Mouse (Mus musculus): ENCODE measurements at regions not wholly inside any gene's neighbourhood (a gene's known extent, or its start where the extent isn't known, plus 50 kb on each side); places are given as distances from the start of the nearest gene placed in this dataset.

DNA sequence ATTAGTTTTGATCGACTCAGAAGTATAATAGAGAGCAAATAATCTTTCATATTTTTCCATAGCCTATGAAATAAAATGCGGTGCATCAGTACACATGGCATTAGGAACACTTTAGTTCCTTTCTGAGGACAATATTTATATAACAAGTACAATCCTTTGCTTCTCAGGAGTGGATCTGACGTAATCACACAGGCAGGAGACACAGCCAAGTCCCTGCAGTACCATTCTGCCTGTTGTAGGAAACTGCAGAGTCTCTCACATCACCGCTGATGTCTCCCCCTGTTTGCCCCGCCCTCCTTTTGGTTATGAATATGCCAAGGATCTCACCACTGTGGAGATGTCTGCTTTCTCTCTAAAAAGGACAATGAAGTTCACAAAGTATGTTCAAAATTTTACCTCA, 131.8 kb upstream of the Spats2l start:
- no peak for DNase-seq
- intact Hi-C loops (cut with DNase I): no loop called here

DNA sequence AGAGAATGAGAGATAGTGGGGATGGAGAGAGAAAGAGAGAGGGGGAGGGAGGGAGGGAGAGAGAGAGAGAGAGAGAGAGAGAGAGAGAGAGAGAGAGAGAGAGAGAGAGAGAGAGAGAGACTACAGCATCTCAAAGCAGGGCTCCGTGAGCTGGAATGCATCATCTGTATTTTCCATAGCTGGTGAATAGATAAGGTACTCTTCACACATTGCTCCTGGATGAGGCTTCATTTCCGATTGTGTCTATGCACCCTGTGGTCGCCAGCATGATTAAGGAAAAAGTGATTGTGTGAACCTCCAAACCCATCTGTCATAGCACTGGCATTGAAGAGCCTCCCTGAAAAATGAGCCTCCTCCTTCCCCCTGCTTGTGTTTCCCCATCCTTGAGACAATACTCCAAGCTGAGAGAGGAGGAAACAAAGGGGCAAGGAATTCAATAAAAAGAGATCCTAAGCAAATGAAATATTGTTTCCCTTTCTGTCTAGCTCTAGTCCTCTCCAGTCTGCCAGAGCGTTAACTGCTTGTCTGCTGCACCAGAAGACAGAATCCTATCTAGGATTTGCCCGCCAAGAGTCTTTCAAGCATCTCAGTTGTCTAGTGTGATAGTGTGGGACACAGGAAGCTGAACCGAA, 130.4 kb upstream of the Spats2l start:
- no peak for DNase-seq
- intact Hi-C loops (cut with DNase I): no loop called here

DNA sequence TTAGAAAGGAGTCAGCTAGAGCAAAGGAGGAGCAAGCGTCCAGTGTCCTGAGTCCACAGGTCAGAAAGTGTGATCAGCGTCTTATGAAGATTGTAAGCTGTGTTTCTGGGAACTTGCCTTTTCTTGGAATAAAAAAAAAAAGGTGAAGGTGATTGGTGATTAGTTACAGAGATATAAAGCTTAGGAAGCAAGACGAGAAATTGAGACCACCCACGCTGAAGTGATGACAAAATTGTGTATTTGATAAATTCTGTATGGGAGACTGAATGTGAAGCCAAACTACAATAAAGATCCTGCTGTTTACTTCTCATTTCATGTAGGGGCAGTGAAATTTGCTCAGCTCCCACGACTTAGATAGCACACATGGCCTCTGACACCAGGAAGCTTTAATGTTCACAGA, 109.0 kb upstream of the Spats2l start:
- intact Hi-C loops (cut with DNase I): no loop called here
- no peak for DNase-seq

DNA sequence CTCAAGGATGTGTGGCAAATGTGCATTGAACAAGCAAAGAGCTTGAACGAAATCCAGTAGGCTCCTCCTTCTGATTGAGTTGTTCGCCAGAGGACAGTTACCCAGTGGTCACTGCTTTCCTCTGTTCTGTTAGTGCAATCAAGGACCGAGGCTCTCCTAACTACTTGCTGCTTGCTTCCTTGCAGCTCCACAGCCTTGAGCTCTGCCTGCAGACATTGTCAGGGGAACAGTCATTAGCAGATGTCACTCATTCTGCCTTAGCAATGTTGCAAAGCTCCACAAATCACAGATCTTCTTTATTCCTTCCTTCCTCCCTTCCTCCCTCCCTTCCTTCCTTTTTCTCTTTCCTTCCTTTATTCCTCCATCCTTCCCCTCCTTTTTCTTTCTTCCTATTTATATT, 108.2 kb upstream of the Spats2l start:
- no peak for DNase-seq
- intact Hi-C loops (cut with DNase I): no loop called here

DNA sequence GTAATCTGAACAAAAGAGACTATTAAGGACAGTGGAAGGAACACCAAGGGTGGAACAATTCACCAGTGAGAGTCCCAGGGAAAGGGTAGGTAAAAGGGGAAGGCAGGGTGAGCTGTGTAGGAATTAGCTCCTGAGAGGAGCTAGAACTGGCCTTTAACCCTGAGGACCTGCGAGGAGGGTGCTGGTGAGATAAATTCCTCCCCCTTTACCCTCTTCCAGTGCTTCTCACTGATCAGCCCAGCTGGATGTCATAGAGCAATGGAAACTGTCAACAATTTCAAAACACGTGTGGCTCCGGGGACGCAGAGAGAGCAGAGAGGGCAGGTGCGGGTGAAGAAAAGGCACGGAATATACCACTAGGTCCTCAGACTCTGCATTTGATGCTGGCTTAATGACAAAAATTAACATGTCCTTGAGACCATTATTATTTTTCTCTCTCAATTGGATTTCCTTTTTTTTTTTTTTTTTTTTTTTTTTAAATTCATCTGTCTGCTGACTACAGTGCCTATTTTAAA, 107.7 kb upstream of the Spats2l start:
- no peak for DNase-seq
- intact Hi-C loops (cut with DNase I): no loop called here

DNA sequence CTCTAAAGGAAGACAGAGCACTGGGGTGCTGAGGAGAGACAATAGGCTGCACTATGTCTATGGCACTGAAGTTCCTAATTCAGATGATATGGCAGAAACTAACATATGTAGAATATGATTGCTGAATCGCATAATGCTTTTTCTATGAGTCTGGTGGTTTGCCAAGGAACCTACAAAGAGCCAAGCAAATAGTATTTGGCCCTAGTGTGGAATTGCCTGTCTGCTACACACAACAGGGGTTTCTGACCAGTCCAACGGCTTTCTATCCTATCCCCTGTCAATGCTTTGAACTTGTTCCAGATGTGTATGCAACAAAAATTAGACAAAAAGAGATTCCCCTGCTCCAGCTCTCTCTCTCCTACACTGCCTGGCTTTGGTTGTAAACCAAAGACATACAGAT, 100.5 kb upstream of the Spats2l start:
- intact Hi-C loops (cut with DNase I): no loop called here
- DNase-seq: no peak

DNA sequence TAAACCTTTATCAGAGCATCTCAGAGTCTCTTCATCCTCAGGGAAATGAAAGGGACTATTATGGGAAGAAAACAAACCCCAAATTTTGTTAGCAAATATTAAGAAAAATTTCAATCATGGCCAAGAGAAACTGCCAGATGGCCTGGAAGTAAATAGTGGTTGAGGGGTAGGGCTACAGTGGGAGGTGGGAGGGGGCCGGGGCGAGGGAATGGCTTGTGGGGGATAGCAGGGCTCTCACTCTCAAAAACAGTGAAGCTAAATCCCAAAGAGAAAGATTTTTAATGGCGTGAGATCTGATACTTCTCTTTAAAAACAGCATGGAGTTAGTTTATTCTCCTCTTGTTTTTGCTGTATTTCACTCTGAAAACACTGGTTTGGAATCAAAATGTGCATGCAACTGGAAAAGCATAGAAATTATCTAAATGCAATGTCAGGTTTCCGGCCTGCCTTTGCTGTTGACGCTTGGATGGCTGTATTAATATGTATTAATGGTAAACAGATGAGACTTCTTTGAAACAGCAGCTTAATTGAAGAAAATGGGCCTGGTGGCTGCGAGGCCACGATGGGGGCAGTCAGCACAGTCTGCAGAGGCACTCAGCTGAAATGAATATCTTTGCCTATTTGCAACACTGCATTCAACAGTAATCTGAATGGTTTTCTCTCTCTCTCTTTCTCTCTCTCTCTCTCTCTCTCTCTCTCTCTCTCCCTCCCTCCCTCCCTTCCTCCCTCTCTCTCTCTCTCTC, 99.8 kb upstream of the Spats2l start:
- intact Hi-C loops (cut with DNase I): no loop called here
- DNase-seq: no peak

DNA sequence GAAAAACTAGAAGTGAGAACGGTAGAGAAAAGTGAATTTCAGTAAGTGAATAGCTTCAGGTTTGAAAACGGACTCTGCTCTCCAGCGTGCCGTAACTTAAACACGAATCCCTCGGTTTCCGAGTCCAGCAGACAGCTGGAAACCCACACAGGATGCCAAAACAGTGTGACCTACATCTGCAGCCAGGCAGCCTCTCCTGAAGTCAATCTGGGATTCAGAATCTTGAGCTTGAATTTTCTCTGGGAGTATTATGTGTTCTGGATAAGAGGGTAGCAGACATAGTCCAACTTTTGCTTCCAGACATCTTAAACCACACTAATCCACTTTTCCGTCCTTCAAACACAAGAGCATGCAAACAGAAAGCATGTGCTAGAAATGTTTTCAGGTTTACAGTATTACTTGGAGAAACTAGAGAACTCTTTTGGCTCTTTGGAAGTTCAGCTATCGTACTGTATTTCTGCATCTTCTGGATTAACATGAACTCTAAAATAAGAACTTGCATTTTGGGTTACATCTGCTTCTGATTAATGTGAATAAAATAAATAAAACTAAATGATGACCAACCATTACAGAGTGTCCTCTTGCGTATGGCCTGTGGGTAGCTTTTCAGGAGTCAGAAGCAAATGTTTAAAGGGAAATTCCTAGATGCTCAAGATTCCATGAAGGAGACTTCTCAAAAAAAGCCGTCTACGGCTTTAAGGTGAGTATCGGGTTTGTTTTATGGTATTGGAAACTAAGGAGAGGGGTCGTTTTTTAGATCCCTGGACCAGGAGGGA, 89.4 kb upstream of the Spats2l start:
- intact Hi-C loops (cut with DNase I): no loop called here

DNA sequence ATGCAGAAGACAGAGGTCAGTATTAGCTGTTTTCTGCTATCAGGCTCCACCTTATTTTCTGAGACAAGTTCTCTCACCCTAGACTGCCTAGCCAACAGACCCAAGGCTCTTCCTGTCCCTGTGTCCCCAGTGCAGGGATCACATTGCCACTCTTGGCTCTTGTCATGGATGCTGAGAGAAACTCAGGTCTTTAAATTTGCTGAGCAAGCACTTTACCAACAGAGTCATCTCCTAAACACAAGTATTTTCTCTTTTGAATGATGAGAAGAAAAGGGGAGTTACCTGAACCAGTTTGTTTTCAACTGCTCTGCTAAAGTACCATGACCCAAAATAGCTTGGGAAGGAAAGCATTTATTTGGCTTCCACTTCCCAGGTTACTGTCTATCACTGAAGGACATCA, 84.7 kb upstream of the Spats2l start:
- DNase-seq: no peak
- intact Hi-C loops (cut with DNase I): no loop called here

More for the DNA sequence above, 89.4 kb upstream of the Spats2l start:
- DNase-seq: peak; percentile 37 to 44

DNA sequence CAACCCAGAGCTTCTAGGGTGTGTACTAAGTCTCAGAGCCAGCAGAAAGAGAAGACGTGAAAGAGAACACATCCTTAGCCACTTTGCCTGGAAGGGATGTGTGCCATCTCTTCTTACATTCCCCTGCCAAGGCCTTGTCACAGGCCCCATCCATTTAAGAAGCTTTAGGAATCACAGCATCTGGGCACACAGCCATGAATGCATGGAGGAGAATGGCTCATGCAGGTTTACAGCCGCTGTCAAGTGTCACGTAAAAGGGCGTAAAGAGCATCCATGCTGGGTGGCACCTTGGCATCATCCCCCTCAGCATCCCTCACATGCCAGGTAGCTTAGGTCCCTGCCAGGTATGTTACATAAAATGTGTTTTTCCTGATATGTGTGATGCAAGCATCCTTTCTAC, 66.1 kb upstream of the Spats2l start:
- intact Hi-C loops (cut with DNase I): no loop called here

DNA sequence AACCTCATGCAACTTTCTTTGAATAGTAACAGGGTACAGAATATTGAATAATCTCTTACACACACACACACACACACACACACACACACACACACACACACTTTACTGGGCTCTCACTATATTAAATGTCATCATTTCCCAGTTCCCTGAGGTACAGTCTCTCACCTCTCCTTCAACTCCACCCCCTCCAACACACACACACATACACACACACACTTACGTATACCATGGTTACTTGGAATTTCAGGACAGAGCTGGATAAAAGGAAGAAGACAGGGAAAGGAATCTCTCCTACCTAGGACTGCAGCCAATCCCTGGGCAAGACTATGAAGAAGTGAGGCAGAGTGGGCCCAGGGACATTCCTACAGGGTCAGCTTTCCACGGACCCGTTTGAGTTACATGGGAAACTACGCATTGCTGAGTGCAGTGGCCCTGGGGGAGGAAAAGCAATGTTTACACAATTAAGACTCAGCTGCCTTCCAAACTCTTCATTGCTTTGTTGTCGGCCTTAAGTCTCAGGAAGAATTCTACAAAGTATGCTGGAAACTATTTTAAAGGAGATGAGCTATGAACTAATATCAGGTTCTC, 61.0 kb upstream of the Spats2l start:
- intact Hi-C loops (cut with DNase I): no loop called here
- DNase-seq: no peak

More for the DNA sequence above, 66.1 kb upstream of the Spats2l start:
- DNase-seq: no peak

DNA sequence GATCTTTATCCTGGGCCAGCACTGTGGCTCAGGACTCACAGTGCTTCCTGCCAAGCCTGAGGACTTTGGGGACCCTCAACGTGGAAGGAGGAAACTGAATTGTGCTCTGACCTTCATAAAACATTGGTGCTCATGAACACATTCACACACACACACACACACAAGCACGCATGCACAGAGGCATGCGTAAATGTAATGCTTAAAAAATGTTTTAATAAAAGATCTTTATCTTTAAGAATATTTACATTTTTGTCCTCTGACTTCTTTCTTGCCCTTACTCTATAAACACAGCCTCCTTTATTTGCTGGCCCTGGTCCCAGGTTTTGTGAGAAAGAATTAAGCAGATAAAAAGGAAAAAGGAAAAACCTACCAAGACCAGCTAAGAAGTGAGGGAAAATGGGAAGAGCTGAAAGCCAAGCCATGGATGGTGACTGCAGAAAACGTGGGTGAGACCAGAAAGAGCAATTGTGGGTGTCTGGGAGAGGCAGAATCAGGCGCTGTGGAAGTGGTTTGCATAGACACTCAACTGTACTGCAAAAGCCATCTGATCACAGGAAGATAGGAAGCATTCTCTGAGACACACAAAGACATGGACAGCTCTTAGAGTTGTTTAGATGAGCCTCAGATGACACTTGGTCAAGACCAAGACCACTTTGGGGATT, 56.7 kb upstream of the Spats2l start:
- intact Hi-C loops (cut with DNase I): no loop called here

DNA sequence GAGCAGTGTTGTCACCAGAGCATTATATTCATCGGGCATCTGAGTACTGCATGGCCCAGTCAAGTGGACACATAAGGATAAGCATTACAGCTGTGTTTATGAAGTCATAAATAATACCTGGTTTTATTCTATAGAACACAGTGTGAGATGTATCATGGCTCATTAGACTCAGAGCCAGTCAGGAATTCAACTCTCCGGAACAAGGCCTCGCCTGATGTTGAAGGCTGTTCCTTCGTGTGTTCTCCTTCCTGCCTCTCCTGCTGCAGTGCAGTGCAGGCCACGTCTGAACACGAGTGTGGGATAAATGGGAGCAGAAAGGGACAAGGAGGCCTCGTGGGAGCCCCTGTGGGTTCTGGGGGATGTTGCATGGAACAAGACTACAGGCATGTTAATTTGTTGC, 55.6 kb upstream of the Spats2l start:
- intact Hi-C loops (cut with DNase I): no loop called here

More for the DNA sequence above, 56.7 kb upstream of the Spats2l start:
- DNase-seq: no peak

More for the DNA sequence above, 55.6 kb upstream of the Spats2l start:
- DNase-seq: no peak
